Mouse (Mus musculus): Measurements from ENCODE around the gene Fancc. TPM values are rescaled to one million over a fixed set of nuclear protein-coding genes. Genes with fewer than 3 reads are reported as not detected.

Gene Fancc
- total RNA-seq, 2 experiments from 2014 or later = 7.9 to 10.3 TPM

DNA sequence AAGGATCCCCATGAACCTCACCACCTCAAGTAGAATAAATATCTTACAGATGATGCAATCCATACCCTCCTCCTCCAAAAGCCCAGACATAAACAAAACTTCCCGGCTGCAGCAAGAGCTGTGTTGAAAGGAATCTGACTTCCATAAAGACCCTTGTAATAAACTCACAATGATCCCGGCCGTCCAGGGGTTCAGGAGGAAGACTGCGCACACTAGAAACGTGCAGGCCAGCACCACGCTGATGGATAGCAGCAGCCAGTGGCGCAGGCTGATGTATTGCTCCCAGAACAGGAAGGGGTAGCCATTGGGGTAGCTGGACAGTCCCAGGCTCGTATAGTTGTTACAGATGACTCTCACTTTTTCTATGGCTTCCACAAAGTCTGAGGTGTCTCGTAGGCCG, 25.8 kb upstream of the Fancc start:
- intact Hi-C loops (cut with DNase I) = no loop called here
- DNase-seq (ENCODE audit: extremely low spot score in 1 of 2, low spot score in 2 of 2) = no peak

DNA sequence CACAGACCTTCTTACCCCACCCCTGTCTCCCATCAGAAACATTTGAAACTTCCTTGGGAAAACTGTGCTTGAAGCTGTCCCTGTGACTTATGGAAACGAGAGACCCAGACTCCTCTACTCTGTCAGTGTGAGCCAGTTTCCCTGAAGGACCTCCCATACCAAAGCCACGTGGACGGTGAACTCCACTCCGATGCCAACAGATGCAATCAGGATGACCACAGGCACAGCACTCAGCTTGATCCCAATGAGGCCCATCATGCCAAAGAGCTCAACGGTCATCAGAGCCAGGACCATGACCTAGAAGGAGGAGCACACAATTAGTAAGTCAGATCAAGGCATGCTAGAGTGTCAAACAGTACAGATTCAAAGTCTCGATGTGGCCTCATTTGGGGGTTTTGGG, 23.0 kb upstream of the Fancc start:
- intact Hi-C loops (cut with DNase I) = no loop called here
- no peak for DNase-seq (ENCODE audit: extremely low spot score in 1 of 2, low spot score in 2 of 2)

DNA sequence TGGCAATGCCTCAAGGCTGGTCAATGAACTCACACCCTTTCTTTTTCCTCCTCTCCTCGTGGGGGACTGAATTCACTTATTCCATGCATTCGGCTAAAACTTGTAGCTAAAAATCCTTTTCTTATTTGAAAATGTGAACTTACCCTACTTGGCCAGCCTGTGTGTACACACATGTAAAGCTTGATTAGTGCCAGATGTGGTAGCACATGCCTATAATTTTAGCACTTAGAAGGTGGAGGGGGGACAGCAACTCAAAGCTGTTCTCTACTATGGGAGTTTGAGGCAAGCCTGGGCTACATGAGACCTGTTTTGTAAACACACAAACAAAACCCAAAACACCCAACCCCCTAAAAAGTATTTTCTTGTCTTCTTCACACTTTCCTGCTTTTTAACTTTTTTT, 19.5 kb upstream of the Fancc start:
- intact Hi-C loops (cut with DNase I) = no loop called here
- DNase-seq (ENCODE audit: extremely low spot score in 1 of 2, low spot score in 2 of 2) = no peak

DNA sequence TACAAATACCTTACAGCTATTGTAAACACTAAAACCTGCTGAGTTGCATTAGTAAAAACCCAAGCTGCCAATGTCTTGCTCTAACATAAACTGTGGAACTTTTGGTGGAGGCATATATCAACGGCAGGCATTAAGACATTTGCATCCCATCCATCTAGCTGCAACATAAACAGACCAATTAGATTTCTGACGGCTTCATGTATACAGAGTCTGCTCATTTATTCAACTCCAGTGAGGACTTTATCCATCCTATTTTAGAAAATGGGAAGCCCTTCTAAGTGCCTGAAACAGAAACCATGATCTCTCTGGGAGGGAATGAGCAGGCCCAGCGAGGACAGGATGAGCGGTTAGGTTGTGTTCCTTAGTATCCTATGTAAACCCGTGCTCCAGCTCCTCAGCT, 18.5 kb upstream of the Fancc start:
- intact Hi-C loops (cut with DNase I) = no loop called here
- DNase-seq (ENCODE audit: extremely low spot score in 1 of 2, low spot score in 2 of 2) = no peak

DNA sequence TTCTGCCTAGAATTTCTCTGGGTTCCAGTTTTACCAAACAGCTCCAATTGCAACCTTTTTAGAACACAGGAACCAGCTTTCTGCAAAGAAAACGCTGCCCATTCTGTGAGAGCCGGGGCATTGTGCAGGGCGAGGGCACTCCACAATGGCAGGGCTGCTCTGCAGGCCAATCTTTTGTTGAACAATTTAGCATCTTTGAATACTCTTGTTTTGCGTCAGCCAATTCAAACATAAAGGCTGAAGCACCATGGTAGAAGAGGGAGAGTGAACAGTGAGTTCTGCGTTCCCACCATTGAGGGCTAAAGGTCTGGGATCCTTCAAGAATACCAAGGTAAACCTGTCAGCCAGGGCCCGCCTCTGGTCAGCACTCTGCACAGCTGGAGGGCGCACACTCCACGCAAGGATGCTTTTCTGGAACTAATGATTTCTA, 17.9 kb upstream of the Fancc start:
- intact Hi-C loops (cut with DNase I) = no loop called here
- DNase-seq (ENCODE audit: extremely low spot score in 1 of 2, low spot score in 2 of 2) = no peak

DNA sequence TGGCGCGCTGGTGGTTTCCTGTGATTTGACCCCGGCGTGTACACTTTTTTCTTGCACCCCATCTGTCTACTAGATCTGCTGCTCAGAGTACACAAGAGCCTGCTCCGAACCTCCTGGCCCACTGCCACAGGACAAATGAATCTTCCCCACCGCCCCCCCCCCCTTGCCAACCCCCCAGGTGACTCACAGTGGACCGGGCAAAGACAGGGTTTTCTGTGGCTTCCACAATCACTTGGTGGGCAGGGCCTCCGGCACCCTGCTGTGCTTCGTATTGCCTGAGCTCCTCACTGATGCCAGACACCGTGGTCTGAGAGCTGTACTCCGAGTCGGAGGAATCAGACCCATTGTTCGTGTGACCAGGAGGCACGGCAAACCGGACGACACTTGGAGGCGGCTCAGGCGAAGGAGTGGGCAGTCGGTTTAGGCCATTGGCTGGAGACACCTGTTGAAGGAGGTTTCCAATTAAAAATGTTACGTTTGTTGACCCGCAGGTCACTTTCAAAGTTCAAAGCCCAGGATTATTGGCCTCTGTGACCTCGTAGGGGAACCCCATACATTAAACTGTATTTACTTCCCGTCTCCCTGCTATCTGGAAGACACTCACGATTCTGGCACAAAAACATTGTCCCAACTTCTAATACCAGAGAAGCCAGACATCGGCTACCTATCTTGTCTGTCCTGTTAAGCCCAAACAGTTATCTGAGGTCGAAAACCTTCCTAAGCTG, 16.5 kb upstream of the Fancc start:
- intact Hi-C loops (cut with DNase I) = no loop called here
- DNase-seq (ENCODE audit: extremely low spot score in 1 of 2, low spot score in 2 of 2) = peak in 1 of 2 experiments; percentile 43

DNA sequence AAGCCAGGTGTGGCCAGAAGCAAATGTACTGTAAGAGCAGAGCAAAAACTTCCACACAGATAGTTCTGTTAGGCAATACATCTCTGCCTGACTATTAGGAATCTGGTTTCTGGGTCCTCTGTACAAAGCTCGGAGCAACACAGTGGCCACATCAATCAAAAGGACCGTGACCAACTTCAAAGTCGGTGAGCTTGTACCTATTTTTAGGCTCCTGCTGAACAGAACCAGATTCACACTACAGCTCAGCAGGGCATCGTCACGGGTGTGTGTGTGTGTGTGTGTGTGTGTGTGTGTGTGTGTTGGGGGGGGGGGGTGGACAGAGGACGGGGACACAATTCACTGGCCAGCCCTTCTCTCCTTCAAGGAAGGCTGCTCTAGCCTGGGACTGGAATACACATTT, 15.3 kb upstream of the Fancc start:
- intact Hi-C loops (cut with DNase I) = no loop called here
- no peak for DNase-seq (ENCODE audit: extremely low spot score in 1 of 2, low spot score in 2 of 2)

DNA sequence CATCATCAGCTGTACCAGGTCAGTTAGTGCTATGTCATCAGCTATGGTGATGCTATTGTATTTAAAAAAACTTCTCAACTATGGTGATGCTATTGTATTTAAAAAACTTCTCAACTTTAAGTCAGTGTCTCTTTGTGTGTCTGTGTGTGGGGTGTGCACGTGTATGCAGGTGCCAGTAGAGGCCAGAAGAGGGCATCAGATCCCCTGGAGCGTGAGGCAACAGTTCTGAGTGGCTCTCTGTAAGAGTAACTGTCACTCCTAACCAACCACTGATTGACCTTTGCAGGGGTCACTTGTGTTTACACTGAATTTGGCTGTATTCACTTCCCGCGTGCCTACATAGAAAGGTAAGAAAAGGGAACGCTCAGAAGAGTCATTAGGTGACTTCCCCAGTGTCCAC, 10.7 kb upstream of the Fancc start:
- no peak for DNase-seq (ENCODE audit: extremely low spot score in 1 of 2, low spot score in 2 of 2)
- intact Hi-C loops (cut with DNase I) = no loop called here

DNA sequence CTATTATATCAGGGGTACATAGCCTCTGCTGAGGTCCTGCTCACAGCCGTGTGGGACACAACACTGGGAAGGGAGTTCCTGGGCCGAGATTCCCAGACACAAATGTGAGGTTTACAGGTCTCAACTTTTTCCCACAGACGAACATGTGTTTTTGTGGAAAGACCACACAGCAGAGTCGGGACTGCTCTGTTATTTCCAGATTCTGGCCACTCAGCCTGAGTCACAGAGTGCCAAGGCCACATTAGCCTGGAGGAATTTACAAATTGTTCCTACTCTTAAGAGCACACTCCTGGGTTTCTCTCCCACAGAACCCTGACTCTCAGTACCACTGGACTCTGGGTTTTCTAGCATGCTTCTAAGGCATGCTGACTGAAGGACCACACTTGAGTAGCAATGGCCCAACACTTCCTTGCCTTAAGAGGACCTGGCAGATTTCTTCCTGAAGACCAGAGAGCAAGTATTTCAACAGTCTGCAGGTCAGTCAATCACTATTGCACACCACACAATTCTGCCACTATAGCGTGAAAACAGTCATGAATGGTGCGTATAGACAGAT, 10.0 kb upstream of the Fancc start:
- DNase-seq (ENCODE audit: extremely low spot score in 1 of 2, low spot score in 2 of 2) = no peak
- intact Hi-C loops (cut with DNase I) = no loop called here

DNA sequence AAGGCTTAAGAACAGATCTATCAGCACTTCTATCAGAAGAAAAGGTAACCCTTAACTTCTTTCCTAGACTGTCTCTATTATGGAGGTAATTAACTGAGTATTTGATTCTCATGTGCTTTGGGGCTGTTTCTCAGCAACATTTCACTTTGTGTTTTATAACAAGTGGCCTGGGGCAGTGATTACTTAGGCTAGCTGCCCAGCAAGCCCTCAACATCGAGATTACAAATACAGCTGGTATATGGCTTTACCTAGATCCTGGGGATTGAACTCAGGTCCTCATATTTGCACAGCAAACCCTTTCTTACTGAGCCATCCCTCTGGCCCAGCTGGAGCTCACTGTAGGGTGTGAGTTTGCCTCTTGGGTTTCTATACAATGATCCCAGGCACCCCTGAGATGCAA, 9.3 kb upstream of the Fancc start:
- intact Hi-C loops (cut with DNase I) = no loop called here
- no peak for DNase-seq (ENCODE audit: extremely low spot score in 1 of 2, low spot score in 2 of 2)

DNA sequence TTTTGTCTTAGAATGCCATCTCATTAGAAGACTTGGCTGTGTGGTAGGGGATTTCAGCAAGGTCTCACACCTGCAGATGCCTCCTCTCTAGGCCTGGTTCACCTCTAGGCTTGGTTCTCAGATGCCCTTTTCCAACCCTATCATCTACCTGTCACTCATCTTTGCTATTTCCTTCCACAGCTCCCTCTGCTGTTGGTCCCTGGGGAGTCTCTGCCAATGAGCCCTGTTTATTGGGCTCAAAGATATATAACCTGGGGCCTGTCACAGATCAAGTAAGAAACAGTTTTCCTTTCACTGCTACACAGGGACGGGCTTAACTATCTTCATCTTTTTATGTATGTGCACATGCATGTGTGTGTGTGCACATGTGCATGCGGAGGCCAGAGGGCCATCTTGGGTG, 5.3 kb upstream of the Fancc start:
- intact Hi-C loops (cut with DNase I) = no loop called here
- DNase-seq (ENCODE audit: extremely low spot score in 1 of 2, low spot score in 2 of 2) = no peak

DNA sequence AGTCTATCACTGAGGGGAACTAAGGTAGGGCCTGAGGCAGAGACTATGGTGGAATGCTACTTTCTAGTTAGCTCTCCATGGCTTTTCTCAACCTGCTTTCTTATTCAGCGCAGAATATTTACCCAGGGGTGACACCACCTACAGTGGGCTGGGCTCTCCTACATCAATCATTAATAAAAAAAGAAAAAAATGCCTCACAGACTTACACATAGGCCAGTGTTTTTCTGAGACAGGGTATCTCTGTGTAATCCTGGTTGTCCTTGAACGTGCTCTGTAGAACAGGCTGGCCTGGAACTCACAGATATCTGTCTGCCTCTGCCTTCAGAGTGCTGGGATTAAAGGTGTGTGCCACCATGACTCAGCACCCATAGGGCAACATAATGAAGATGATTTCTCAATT, 2.4 kb upstream of the Fancc start:
- no peak for DNase-seq (ENCODE audit: extremely low spot score in 1 of 2, low spot score in 2 of 2)
- intact Hi-C loops (cut with DNase I) = no loop called here

DNA sequence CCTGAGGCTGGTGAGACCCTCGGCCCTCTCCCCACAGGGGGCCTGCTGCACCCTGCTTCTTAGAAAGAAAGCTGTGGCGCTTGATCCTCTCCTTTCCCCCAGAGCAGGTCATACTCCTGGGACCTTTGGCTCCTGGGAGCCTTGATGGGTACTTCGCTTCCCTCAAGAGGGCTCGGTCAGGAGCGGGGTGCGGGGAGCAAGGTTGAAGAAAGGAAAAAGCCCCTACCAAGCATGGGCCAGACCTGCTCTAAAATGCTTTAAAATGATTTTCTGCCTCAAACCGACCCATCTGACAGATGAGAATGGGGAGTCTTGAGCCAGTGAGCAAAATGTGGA, 9.4 kb downstream of the Fancc start:
- intact Hi-C loops (cut with DNase I) = no loop called here
- DNase-seq (ENCODE audit: extremely low spot score in 1 of 2, low spot score in 2 of 2) = no peak

DNA sequence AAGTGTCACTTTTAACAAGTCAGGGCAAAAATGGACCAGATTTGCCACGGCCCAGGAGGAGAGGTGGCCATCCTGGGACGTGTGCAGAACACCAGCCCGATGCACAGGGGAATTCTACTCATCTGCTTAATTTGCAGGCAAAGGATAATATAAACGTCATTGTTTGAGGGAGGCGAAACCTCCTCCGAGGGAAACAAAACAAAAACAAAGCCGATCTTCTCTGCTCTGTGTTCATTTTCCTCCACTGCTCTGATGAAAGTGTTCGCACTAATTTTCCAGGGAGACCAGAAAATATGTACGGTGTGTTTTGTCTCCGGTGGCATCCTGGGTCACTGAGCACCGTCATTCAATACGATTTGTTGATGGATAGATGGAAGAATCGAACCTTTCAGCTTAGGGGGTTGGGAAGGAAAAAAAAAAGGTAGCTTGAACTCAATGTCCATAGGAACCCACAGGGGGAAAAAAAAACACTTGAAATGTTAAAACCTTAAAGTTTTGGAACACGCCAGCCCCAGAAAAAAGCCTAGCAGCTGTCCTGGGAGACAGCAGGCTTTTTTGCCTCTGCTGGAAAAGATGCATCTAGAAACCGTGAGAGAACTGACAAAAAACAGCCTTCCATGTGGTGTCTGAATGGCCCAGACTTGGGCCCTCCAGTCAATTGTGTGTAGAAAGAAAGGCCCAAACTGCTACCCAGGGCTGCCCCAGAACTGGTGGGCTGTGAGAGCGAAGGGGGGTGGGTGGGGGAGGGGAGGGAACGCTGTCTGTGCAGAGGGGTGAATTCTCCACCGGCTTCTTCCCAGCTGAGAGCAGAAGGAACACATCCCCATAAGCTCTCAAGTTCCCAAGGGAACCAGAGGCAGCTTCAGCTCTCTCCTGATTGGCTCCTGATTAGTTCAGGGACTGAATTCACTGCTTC, 10.0 kb downstream of the Fancc start:
- no peak for DNase-seq (ENCODE audit: extremely low spot score in 1 of 2, low spot score in 2 of 2)
- intact Hi-C loops (cut with DNase I) = no loop called here

DNA sequence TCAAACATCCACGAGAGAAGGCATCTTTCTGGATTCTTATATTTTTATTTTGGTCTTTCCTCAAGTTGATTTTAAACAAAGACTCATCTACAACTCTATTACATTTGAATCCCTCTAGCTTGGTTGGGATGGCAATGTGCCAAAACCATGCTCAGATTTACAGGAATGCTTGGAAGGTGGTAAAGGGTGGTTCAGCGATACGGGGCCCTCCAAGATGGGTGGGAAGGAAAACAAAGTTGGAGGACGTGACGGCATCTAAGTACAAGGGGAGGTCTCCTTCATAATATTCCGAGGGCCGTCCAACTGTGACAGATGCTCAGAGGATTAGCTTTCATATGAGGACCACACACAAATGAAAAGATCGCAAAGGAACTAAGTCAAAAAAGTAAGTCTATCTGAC, 21.7 kb downstream of the Fancc start:
- intact Hi-C loops (cut with DNase I) = no loop called here
- DNase-seq (ENCODE audit: extremely low spot score in 1 of 2, low spot score in 2 of 2) = no peak

DNA sequence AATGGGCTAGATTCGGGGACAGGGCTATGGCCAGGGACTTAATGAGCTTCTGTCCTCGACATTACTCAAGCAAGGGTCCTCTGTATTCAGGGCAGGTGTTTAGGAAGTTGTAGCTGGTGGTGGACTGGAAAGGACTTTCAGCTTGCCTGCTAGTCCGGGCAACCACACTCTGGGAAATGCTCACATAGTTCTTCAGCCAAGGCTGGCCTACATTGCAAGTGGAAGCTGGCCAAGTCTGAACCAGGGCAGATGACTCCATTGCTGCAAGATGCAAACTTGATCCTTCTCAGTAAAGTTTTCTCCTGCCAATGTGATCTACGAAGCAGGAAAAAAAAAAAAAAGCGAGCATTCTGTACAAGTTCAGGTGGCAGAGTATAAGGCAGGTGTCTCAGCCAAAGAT, 44.2 kb downstream of the Fancc start:
- intact Hi-C loops (cut with DNase I) = no loop called here

DNA sequence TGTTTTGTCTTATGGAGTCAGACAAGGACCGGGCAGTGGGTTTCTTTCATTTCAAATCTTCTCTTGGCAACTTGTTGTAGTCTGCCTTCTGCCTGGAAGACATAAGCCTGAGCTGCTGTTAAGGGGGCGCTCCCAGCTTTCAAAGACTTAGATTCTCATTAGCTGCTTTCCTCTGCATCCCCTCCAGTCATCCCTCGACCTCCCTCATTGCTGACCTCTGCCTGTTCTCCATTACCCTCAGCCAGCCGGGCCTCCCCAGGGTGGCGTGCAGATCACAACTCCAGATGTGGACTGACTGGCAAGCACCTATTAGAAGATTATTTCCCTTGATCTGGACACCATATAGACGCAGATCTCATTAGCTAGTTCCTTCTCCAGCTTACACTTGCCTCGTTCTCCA, 45.9 kb downstream of the Fancc start:
- DNase-seq (ENCODE audit: extremely low spot score in 1 of 2, low spot score in 2 of 2) = no peak
- intact Hi-C loops (cut with DNase I) = no loop called here

More for the DNA sequence above, 44.2 kb downstream of the Fancc start:
- peak in 1 of 2 experiments; percentile 7 for DNase-seq (ENCODE audit: extremely low spot score in 1 of 2, low spot score in 2 of 2)

DNA sequence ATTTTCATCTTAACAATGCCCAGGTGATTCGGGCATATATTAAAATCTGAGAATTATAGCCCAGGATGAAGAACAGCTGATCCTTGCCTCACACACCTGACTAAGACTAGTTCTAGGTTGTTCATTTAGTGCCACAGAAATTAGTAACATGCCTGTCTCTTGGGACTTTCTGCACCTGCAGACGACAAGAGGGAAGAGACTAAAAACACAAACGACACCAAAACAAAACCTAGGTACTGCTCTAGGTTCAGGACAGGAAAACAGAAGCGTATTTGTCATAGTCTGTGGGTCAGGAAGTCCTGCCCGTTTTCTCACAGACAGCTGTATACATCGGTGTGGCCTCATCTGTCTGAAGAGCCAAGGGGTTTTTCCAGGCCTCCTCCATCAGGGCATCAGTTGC, 51.7 kb downstream of the Fancc start:
- intact Hi-C loops (cut with DNase I) = no loop called here
- no peak for DNase-seq (ENCODE audit: extremely low spot score in 1 of 2, low spot score in 2 of 2)

DNA sequence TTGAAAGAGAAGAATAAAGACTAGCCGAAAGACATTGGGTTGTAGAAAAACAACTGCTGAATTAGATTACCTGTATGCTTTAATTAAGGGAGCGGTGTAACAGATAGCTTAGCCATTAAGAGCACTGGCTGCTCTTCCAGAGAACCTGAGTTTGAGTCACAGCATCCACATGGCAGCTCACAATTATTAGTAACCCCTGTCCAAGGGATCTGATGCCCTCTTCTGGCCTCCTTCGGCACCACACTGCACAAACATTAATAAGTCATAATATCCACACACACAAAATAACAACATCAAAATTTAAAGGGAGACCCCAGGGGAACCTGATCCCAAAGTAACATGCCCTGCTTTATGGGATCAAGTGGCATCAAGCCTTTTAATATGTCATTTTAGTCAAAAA, 64.3 kb downstream of the Fancc start:
- intact Hi-C loops (cut with DNase I) = loop anchor here (5.0 kb wide), 1 partner anchor 130 kb away; no protein-coding TSS in a partner anchor
- no peak for DNase-seq (ENCODE audit: extremely low spot score in 1 of 2, low spot score in 2 of 2)

DNA sequence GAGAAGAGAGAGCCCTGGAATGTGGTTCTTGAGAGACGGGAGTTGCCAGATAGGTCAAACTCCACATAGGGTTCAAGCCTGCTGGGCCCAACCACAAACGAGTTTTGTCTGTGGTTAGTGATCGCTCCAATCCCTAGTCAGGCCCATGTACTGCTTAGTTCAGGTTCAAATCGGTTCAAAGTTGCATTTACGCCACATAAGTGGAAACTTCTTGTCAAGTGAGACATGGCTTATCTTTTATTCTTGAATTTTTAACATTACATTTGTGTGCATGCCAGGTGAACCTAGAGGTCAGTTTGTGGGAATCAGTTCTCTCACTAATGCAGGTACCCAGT, 65.3 kb downstream of the Fancc start:
- intact Hi-C loops (cut with DNase I) = loop anchor here (5.0 kb wide), 1 partner anchor 130 kb away; no protein-coding TSS in a partner anchor
- DNase-seq (ENCODE audit: extremely low spot score in 1 of 2, low spot score in 2 of 2) = no peak

Measured in left cerebral cortex, postnatal 10 days (tissue).